Mouse (Mus musculus) stomach, embryonic 14.5 days (tissue): ENCODE results near the gene Ddc. TPM values are rescaled to one million over a fixed set of nuclear protein-coding genes. Genes with fewer than 3 reads are reported as not detected.

ENCODE experiments used
- ATAC-seq: fragments of 200-750 bp; cut with Nextera tagmentation; 2 replicates; pipeline ENCODE4 v1.8.0; 2017; ENCODE audit warnings: low read depth, moderate TSS enrichment; ENCODE audit not compliant: insufficient number of reproducible peaks, insufficient read depth, low FRiP score
- H3K27ac ChIP-seq: fragments of 300-500 bp; sonication (generic); 2 replicates; pipeline ENCODE4 v1.5.1; 2014; ENCODE audit warnings: mild to moderate bottlenecking, low read length, moderate library complexity, mixed read lengths
- H3K27me3 ChIP-seq: fragments of 300-500 bp; sonication (generic); 2 replicates; pipeline ENCODE4 v1.6.1; 2014; ENCODE audit warnings: low read length, control low read depth, mixed read lengths; ENCODE audit not compliant: control insufficient read depth, insufficient read depth
- H3K36me3 ChIP-seq: fragments of 300-500 bp; sonication (generic); 2 replicates; pipeline ENCODE4 v1.6.1; 2014; ENCODE audit warnings: mild to moderate bottlenecking, control low read depth, low read length, moderate library complexity, mixed read lengths; ENCODE audit not compliant: control insufficient read depth, insufficient read depth
- H3K4me1 ChIP-seq: fragments of 300-500 bp; sonication (generic); 2 replicates; pipeline ENCODE4 v1.6.1; 2014; ENCODE audit warnings: low read length, control low read depth, mixed read lengths; ENCODE audit not compliant: control insufficient read depth, insufficient read depth
- H3K4me2 ChIP-seq: fragments of 300-500 bp; sonication (generic); replicated peaks from 2 replicates; pipeline ENCODE4 v1.6.1; 2014; ENCODE audit warnings: low read depth, low read length, control low read depth
- H3K4me3 ChIP-seq: fragments of 300-500 bp; sonication (generic); 2 replicates; pipeline ENCODE4 v1.5.1; 2014; ENCODE audit warnings: low read depth, low read length, control low read depth
- H3K9ac ChIP-seq: fragments of 300-500 bp; sonication (generic); replicated peaks from 2 replicates; pipeline ENCODE4 v1.6.1; 2014; ENCODE audit warnings: low read depth, mild to moderate bottlenecking, control low read depth, low read length, moderate library complexity, mixed read lengths
- H3K9me3 ChIP-seq: fragments of 300-500 bp; sonication (generic); 2 replicates; pipeline ENCODE4 v1.6.1; 2016; ENCODE audit warnings: low read depth, low read length, control low read depth; ENCODE audit not compliant: control insufficient read depth
- WGBS: fragments of 180-500 bp; shearing (Covaris S2); extraction: QIAGEN DNeasy Blood & Tissue Kit; methylation state at CpG from one replicate; pipeline ENCODE4 v1.1.7; 2014; 5-methylcytosine and 5-hydroxymethylcytosine counted together
- polyA plus RNA-seq: library from polyadenylated mRNA; unstranded; fragments of >200 nt; fragmentation: Nextera tagmentation; extraction: Ambion mirVana; gene quantifications from 2 replicates; pipeline ENCODE4 v1.2.1, GENCODE M21; 2014

Gene Ddc
- polyA plus RNA-seq, 1 experiment from 2014 or later, result 36.7 TPM

- Histone ChIP-seq H3K9ac (no peak overlapping the region), H3K4me2 (no peak overlapping the region), H3K27ac (no peak overlapping the region), H3K4me3 (no peak overlapping the region), H3K36me3 (no peaks in the 10 kb centered on the region), H3K4me1 (no peaks in the 10 kb centered on the region), H3K27me3 (no peaks in the 10 kb centered on the region), H3K9me3 (no peaks in the 10 kb centered on the region)
- WGBS, result 80% methylated on average over 7 of the region's 7 CpGs
- ATAC-seq, result no peak
These were observed 121.1 kb downstream of the Ddc start for GRCm38 (mm10) chr11:11776822-11777174.

GRCm38 (mm10) chr11:11776071-11776821, 121.7 kb downstream of the Ddc start:
- Histone ChIP-seq H3K9me3 (no peaks in the 10 kb centered on the region), H3K9ac (no peak overlapping the region), H3K4me2 (no peak overlapping the region), H3K4me1 (no peaks in the 10 kb centered on the region), H3K27me3 (no peaks in the 10 kb centered on the region), H3K4me3 (no peak overlapping the region), H3K27ac (no peak overlapping the region), H3K36me3 (no peaks in the 10 kb centered on the region)
- ATAC-seq, result no peak
- WGBS, result 67% methylated on average over 4 of the region's 4 CpGs

GRCm38 (mm10) chr11:11774893-11775292, 123.1 kb downstream of the Ddc start:
- no peaks in the 10 kb centered on the region for H3K36me3 ChIP-seq

GRCm38 (mm10) chr11:11774384-11774783, 123.6 kb downstream of the Ddc start:
- ATAC-seq, result no peak
- Histone ChIP-seq H3K36me3 (no peaks in the 10 kb centered on the region), H3K9me3 (no peaks in the 10 kb centered on the region), H3K4me2 (no peak overlapping the region), H3K4me3 (no peak overlapping the region), H3K9ac (no peak overlapping the region), H3K27me3 (no peaks in the 10 kb centered on the region), H3K4me1 (no peaks in the 10 kb centered on the region), H3K27ac (no peak overlapping the region)
- 95% methylated on average over 4 of the region's 4 CpGs for WGBS

More at GRCm38 (mm10) chr11:11774893-11775292, 123.1 kb downstream of the Ddc start:
- H3K9ac ChIP-seq, result no peak overlapping the region
- no peaks in the 10 kb centered on the region for H3K9me3 ChIP-seq
- H3K4me3 ChIP-seq, result no peak overlapping the region
- no peak overlapping the region for H3K27ac ChIP-seq
- 91% methylated on average over 5 of the region's 5 CpGs for WGBS
- no peaks in the 10 kb centered on the region for H3K27me3 ChIP-seq
- no peaks in the 10 kb centered on the region for H3K4me1 ChIP-seq
- H3K4me2 ChIP-seq, result no peak overlapping the region
- no peak for ATAC-seq

- WGBS, result 85% methylated on average over 4 of the region's 4 CpGs
- H3K9me3 ChIP-seq, result no peaks in the 10 kb centered on the region
- no peak overlapping the region for H3K9ac ChIP-seq
- no peak overlapping the region for H3K4me3 ChIP-seq
- no peaks in the 10 kb centered on the region for H3K27me3 ChIP-seq
- H3K27ac ChIP-seq, result no peak overlapping the region
- no peaks in the 10 kb centered on the region for H3K36me3 ChIP-seq
- no peak overlapping the region for H3K4me2 ChIP-seq
- H3K4me1 ChIP-seq, result no peaks in the 10 kb centered on the region
- no peak for ATAC-seq
These were observed 125.7 kb downstream of the Ddc start for GRCm38 (mm10) chr11:11772196-11772595.

DNA sequence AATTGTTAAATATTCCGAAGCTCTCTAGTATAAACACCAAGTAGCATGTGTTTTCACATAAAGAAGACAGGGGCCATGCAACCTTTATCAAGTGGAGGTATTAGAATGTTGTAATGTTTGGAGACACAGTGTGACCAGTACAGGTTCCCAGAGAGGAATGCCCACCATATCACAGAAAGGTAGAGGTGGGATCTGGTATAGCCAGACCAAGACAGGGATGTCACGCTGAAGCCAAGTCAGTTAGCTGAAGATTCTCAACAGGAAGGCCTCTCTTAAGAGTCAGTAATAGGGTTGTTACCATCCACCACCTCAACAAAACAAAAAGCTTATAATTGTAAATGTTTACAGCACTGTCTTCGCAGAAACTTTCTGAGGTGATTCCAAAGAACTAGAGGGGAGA, 127.3 kb downstream of the Ddc start:
- Histone ChIP-seq H3K4me2 (no peak overlapping the region), H3K27me3 (no peaks in the 10 kb centered on the region), H3K4me1 (no peaks in the 10 kb centered on the region), H3K36me3 (no peaks in the 10 kb centered on the region), H3K4me3 (no peak overlapping the region), H3K9ac (no peak overlapping the region), H3K9me3 (no peaks in the 10 kb centered on the region), H3K27ac (no peak overlapping the region)
- WGBS, result 85% methylated on average over 3 of the region's 3 CpGs
- ATAC-seq, result no peak

GRCm38 (mm10) chr11:11769281-11769680, 128.7 kb downstream of the Ddc start:
- no peak overlapping the region for H3K4me2 ChIP-seq
- no peaks in the 10 kb centered on the region for H3K36me3 ChIP-seq
- WGBS, result 92% methylated on average over 20 of the region's 20 CpGs
- H3K9ac ChIP-seq, result no peak overlapping the region
- no peaks in the 10 kb centered on the region for H3K4me1 ChIP-seq
- no peak overlapping the region for H3K27ac ChIP-seq
- no peak overlapping the region for H3K4me3 ChIP-seq
- no peaks in the 10 kb centered on the region for H3K27me3 ChIP-seq
- H3K9me3 ChIP-seq, result no peaks in the 10 kb centered on the region
- no peak for ATAC-seq

GRCm38 (mm10) chr11:11768057-11768456, 129.9 kb downstream of the Ddc start:
- Histone ChIP-seq H3K9ac (no peak overlapping the region), H3K4me2 (no peak overlapping the region), H3K4me3 (no peak overlapping the region), H3K4me1 (no peaks in the 10 kb centered on the region), H3K36me3 (no peaks in the 10 kb centered on the region), H3K27ac (no peak overlapping the region), H3K27me3 (no peaks in the 10 kb centered on the region), H3K9me3 (no peaks in the 10 kb centered on the region)
- no peak for ATAC-seq
- 92% methylated on average over 2 of the region's 2 CpGs for WGBS

GRCm38 (mm10) chr11:11766736-11767135, 131.2 kb downstream of the Ddc start:
- Histone ChIP-seq H3K27me3 (no peaks in the 10 kb centered on the region), H3K4me3 (no peak overlapping the region), H3K36me3 (no peaks in the 10 kb centered on the region), H3K4me2 (no peak overlapping the region), H3K27ac (no peak overlapping the region), H3K4me1 (no peaks in the 10 kb centered on the region), H3K9me3 (no peaks in the 10 kb centered on the region), H3K9ac (no peak overlapping the region)
- ATAC-seq, result no peak
